In the genomic region with DNA sequence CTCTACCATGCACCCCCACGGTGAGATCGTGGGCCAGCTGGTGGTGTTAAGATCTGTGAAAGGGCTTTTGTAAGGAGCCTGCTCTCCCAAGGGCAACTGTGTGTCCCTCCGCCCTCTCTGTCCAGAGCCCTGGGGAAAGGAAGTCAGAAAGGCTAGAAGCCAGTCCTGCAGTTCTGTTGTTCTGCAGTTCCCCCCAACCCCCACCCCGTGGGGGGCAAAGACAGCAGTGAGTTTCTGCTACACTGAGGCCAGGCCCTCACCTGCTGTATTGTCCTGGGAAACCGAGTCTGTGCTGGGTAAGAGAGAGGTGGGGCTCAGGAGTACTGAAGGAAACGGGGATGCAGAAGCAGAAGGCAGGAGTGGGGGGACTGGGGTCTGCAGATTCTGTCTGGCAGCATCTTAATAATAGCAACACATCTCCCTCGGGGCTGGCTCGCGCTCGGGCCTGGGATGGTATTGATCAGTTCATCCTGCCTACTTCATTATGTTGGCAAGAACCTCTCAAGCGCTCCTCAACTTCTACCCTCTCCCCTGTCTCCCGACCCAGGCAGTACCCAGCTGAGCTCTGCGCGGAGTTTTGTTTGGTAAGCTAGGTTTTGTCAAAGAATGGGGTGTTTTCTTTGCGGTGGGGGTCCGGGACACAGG, we compare ENCODE assay signal across 7 mouse cellular contexts. TPM values are rescaled to one million over a fixed set of nuclear protein-coding genes. Genes with fewer than 3 reads are reported as not detected.
DNase-seq lines count a peak whose midpoint lies in the region; ATAC-seq and TF ChIP-seq lines count a peak whose summit lies in the region.

A gene (plus strand): TSS at position 336 of the 645 bp plus-strand sequence.

- intact Hi-C loops in left cerebral cortex, adult 2 months (cut with DNase I) = loop anchor here (10.0 kb wide), 1 partner anchor 364 kb away; no protein-coding TSS in a partner anchor

- H3K4me2 ChIP-seq in forebrain, postnatal 0 days (ENCODE audit: low read depth) = peak within 1 kb of the TSS; percentile 97
- H3K4me2 ChIP-seq in liver, embryonic 12.5 days = peak within 1 kb of the TSS; percentile 50

- H3K9ac ChIP-seq in forebrain, postnatal 0 days = peak within 1 kb of the TSS; percentile 64
- H3K9ac ChIP-seq in liver, embryonic 12.5 days = no peak within 1 kb of the TSS

- peak; percentile 17 for ATAC-seq in forebrain, postnatal 0 days
- no peak for ATAC-seq in liver, embryonic 12.5 days

- 5% methylated on average over 16 of the region's 16 CpGs for WGBS in forebrain, postnatal 0 days
- WGBS in liver, embryonic 12.5 days (ENCODE audit: insufficient replicate concordance) = 7% methylated on average over 16 of the region's 16 CpGs

- no peak for TF ChIP-seq CTCF in left cerebral cortex, adult 2 months (IDR thresholded peaks at IDR 0.05)
- no peak for TF ChIP-seq CTCF in forebrain, postnatal 0 days (IDR thresholded peaks at IDR 0.05; ENCODE audit: low read depth)

- H3K4me3 ChIP-seq in left cerebral cortex, adult 2 months = peak within 1 kb of the TSS; percentile 87
- peak within 1 kb of the TSS; percentile 77 for H3K4me3 ChIP-seq in forebrain, postnatal 0 days (ENCODE audit: low read depth, low read length)
- H3K4me3 ChIP-seq in liver, embryonic 12.5 days = peak within 1 kb of the TSS; percentile 37

- H3K36me3 ChIP-seq in forebrain, postnatal 0 days (ENCODE audit: insufficient read depth) = 0 out of 2 replicates have a peak, but pooled peaks cover 4% of the 10 kb centered on the region
- H3K36me3 ChIP-seq in liver, embryonic 12.5 days = no peaks in the 10 kb centered on the region

- peaks cover 10% of the 10 kb centered on the region for H3K4me1 ChIP-seq in forebrain, postnatal 0 days (ENCODE audit: insufficient read depth)
- H3K4me1 ChIP-seq in liver, embryonic 12.5 days = peaks cover 7% of the 10 kb centered on the region; the same call in 1 of the 2 replicates

- H3K9me3 ChIP-seq in forebrain, postnatal 0 days (ENCODE audit: low read length) = no peaks in the 10 kb centered on the region
- no peaks in the 10 kb centered on the region for H3K9me3 ChIP-seq in liver, embryonic 12.5 days (replicated peaks)

- no peaks in the 10 kb centered on the region for H3K27me3 ChIP-seq in forebrain, postnatal 0 days (ENCODE audit: insufficient read depth, low read length)
- peaks cover 72% of the 10 kb centered on the region for H3K27me3 ChIP-seq in liver, embryonic 12.5 days (replicated peaks)

- DNase-seq in left cerebral cortex, adult 2 months (ENCODE audit: extremely low spot score in 1 of 2, low spot score in 2 of 2) = peak in 1 of 2 experiments; percentile 30
- no peak for DNase-seq in left cerebral cortex, adult 9 months (ENCODE audit: low spot score in 2 of 2)
- DNase-seq in cerebellum, adult 9-10 months = peak; percentile 64
- peak; percentile 25 for DNase-seq in forebrain, postnatal 0 days
- DNase-seq in thymus, postnatal 4 days = peak; percentile 51
- no peak for DNase-seq in spleen, postnatal 36 days (ENCODE audit: low spot score in 2 of 2)

- peak within 1 kb of the TSS; percentile 99 for H3K27ac ChIP-seq in left cerebral cortex, adult 2 months
- H3K27ac ChIP-seq in forebrain, postnatal 0 days (ENCODE audit: low read depth, low read length) = peak within 1 kb of the TSS; percentile 71
- H3K27ac ChIP-seq in liver, embryonic 12.5 days = no peak within 1 kb of the TSS

RNA-seq across cellular contexts. Expression of the gene that starts here (rescaled TPM):
- total RNA-seq in left cerebral cortex, adult 2 months (2021) = 100 to 1,000 TPM; 156 to 162 TPM
- total RNA-seq in forebrain, postnatal 0 days (2014; rRNA removed) = 9.6 and 11.3 TPM in 2 replicates
- 0.42 and 1.0 TPM in 2 replicates for polyA plus RNA-seq in forebrain, postnatal 0 days (2015; fragmentation: Nextera tagmentation; extraction: Ambion mirVana)
- 0.05 TPM in 1 of 2 replicates, not detected in the other for polyA plus RNA-seq in liver, embryonic 12.5 days (2016; fragmentation: Nextera tagmentation; extraction: Ambion mirVana)

Comparison
In these comparisons a context has a peak if more than half of its experiments do, and no peak if none do; other contexts are left out.
1. RNA of the gene that starts here (total RNA-seq): 156 to 162 TPM in left cerebral cortex, adult 2 months; 9.6 to 11.3 TPM in forebrain, postnatal 0 days; every median in the first group is over 10 times any median in the second.
2. DNase-seq: peak in cerebellum, adult 9-10 months (single experiment), forebrain, postnatal 0 days (single experiment) and thymus, postnatal 4 days (single experiment); none in left cerebral cortex, adult 9 months (0 of 2) and spleen, postnatal 36 days (0 of 2).
3. H3K4me3 ChIP-seq: peak in every context shown above with its lines; median percentile 87 in left cerebral cortex, adult 2 months; 77 in forebrain, postnatal 0 days; 37 in liver, embryonic 12.5 days.